Mouse (Mus musculus) CH12.LX (cell line): Measurements from ENCODE around the gene H2-Eb1. TPM values are rescaled to one million over a fixed set of nuclear protein-coding genes. Genes with fewer than 3 reads are reported as not detected.

Source experiments
- DNase-seq: peaks from one replicate; pipeline ENCODE4 v3.0.0-alpha.2; 2013; ENCODE audit errors: extremely low read depth
- H3K27ac ChIP-seq: 2 replicates; pipeline ENCODE4 v1.5.1; 2012; ENCODE audit warnings: low read depth, mild to moderate bottlenecking, control low read depth, moderate library complexity; ENCODE audit not compliant: insufficient read depth
- H3K27me3 ChIP-seq: replicated peaks from 2 replicates; pipeline ENCODE3; 2012; ENCODE audit warnings: inconsistent platforms
- H3K36me3 ChIP-seq, 2 experiments: replicated peaks in 1 of 2; 2 replicates each; pipeline versions ENCODE3 to v1.6.1; 2012; ENCODE audit warnings: inconsistent platforms in 1 of 2, low read length in 1 of 2, mild to moderate bottlenecking in 1 of 2, mixed read lengths in 1 of 2, moderate library complexity in 1 of 2; ENCODE audit not compliant: control insufficient read depth in 1 of 2, insufficient read depth in 1 of 2
- H3K4me1 ChIP-seq, 2 experiments: 2 replicates each; pipeline ENCODE4 v1.6.1; 2012; ENCODE audit warnings: inconsistent platforms in 1 of 2, moderate library complexity in 1 of 2; ENCODE audit not compliant: insufficient read depth in 2 of 2, control insufficient read depth in 1 of 2
- H3K4me2 ChIP-seq: 2 replicates; pipeline ENCODE4 v1.6.1; 2012; ENCODE audit warnings: low read depth, mild to moderate bottlenecking, control low read depth; ENCODE audit not compliant: poor library complexity, insufficient read depth, severe bottlenecking
- H3K4me3 ChIP-seq, 3 experiments: fragments of 150-350 bp in 1 of 3; sonication (generic) in 1 of 3; replicated peaks in 1 of 3; 2 replicates each; pipeline versions ENCODE3 to v1.5.1; 2011 to 2012; ENCODE audit warnings: low read depth in 2 of 3, low read length in 2 of 3, mild to moderate bottlenecking in 2 of 3, moderate library complexity in 2 of 3, control low read depth in 1 of 3, improper control_type of control experiment in 1 of 3, inconsistent platforms in 1 of 3, mixed read lengths in 1 of 3; ENCODE audit not compliant: poor library complexity in 1 of 3
- H3K79me2 ChIP-seq: replicated peaks from 2 replicates; pipeline ENCODE4 v1.6.1; 2012; ENCODE audit warnings: mild to moderate bottlenecking, moderate library complexity; ENCODE audit not compliant: control insufficient read depth, poor library complexity, insufficient read depth, severe bottlenecking; ENCODE audit errors: extremely low read depth
- H3K9ac ChIP-seq: 2 replicates; pipeline ENCODE4 v1.6.1; 2012; ENCODE audit warnings: low read depth, mild to moderate bottlenecking, control low read depth, moderate library complexity; ENCODE audit not compliant: insufficient read depth
- H3K9me3 ChIP-seq: replicated peaks from 2 replicates; pipeline ENCODE3; 2012; ENCODE audit warnings: low read length, inconsistent platforms, mixed read lengths
- CTCF ChIP-seq, 2 experiments: IDR thresholded peaks in 1 of 2; conservative IDR thresholded peaks in 1 of 2; 2 replicates each; pipeline ENCODE4 v1.5.1; 2011 to 2012; ENCODE audit warnings: low read depth in 2 of 2, low read length in 2 of 2, improper control_type of control experiment in 1 of 2, inconsistent platforms in 1 of 2, mild to moderate bottlenecking in 1 of 2, moderate library complexity in 1 of 2
- GABPA ChIP-seq: IDR thresholded peaks from 2 replicates; pipeline ENCODE4 v1.6.1; 2012; ENCODE audit warnings: low read depth, low read length, improper control_type of control experiment, inconsistent platforms; ENCODE audit not compliant: insufficient replicate concordance
- IRF4 ChIP-seq: IDR thresholded peaks from 2 replicates; pipeline ENCODE4 v1.6.1; 2014; ENCODE audit warnings: low read depth, mild to moderate bottlenecking, inconsistent platforms, low read length, improper control_type of control experiment
- KAT2A ChIP-seq: IDR thresholded peaks from 2 replicates; pipeline ENCODE4 v1.6.1; 2012; ENCODE audit warnings: low read length, improper control_type of control experiment, inconsistent platforms; ENCODE audit not compliant: insufficient replicate concordance
- MAFK ChIP-seq: IDR thresholded peaks from 2 replicates; pipeline ENCODE4 v1.6.1; 2011; ENCODE audit warnings: low read length, improper control_type of control experiment; ENCODE audit not compliant: insufficient replicate concordance
- MAZ ChIP-seq: IDR thresholded peaks from 2 replicates; pipeline ENCODE4 v1.6.1; 2012; ENCODE audit warnings: low read depth, mild to moderate bottlenecking, inconsistent platforms, low read length, improper control_type of control experiment, moderate library complexity
- MEF2A ChIP-seq: IDR thresholded peaks from 2 replicates; pipeline ENCODE4 v1.6.1; 2014; ENCODE audit warnings: low read depth, mild to moderate bottlenecking, inconsistent platforms, low read length, improper control_type of control experiment, borderline replicate concordance
- MXI1 ChIP-seq: IDR thresholded peaks from 2 replicates; pipeline ENCODE4 v1.6.1; 2011; ENCODE audit warnings: mild to moderate bottlenecking, low read depth, low read length, improper control_type of control experiment
- POLR2A ChIP-seq: IDR thresholded peaks from 2 replicates; pipeline ENCODE4 v1.6.1; 2011; ENCODE audit warnings: low read depth, mild to moderate bottlenecking, improper control_type of control experiment, low read length
- POLR2AphosphoS2 ChIP-seq: IDR thresholded peaks from 2 replicates; pipeline ENCODE4 v1.6.1; 2011; ENCODE audit warnings: low read depth, low read length, improper control_type of control experiment
- RCOR1 ChIP-seq: conservative IDR thresholded peaks from 2 replicates; pipeline ENCODE4 v1.6.1; 2012; ENCODE audit warnings: low read depth, mild to moderate bottlenecking, inconsistent platforms, low read length, improper control_type of control experiment
- TBP ChIP-seq: conservative IDR thresholded peaks from 2 replicates; pipeline ENCODE4 v1.6.1; 2011; ENCODE audit warnings: low read depth, low read length, improper control_type of control experiment
- TCF12 ChIP-seq: IDR thresholded peaks from 2 replicates; pipeline ENCODE4 v1.6.1; 2014; ENCODE audit warnings: low read depth, mild to moderate bottlenecking, inconsistent platforms, low read length, improper control_type of control experiment
- UBTF ChIP-seq: IDR thresholded peaks from 2 replicates; pipeline ENCODE4 v1.6.1; 2012; ENCODE audit warnings: low read depth, mild to moderate bottlenecking, inconsistent platforms, low read length, improper control_type of control experiment, moderate library complexity
- USF1 ChIP-seq: IDR thresholded peaks from 2 replicates; pipeline ENCODE4 v1.6.1; 2014; ENCODE audit warnings: low read depth, mild to moderate bottlenecking, inconsistent platforms, low read length, improper control_type of control experiment
- ZMIZ1 ChIP-seq: IDR thresholded peaks from 2 replicates; pipeline ENCODE4 v1.6.1; 2012; ENCODE audit warnings: low read depth, mild to moderate bottlenecking, inconsistent platforms, low read length, improper control_type of control experiment
- dilution Hi-C: fragments of 300-500 bp; cut with MboI; formaldehyde crosslinking; loops from 2 replicates; pipeline ENCODE4 v1.14.3; 2020; ENCODE audit warnings: low sequenced_read_pairs; ENCODE audit not compliant: extremely low pct_unique_long_range_greater_than_20kb, extremely low pct_ligation_motif_present
- in situ Hi-C: fragments of 300-500 bp; cut with MboI; formaldehyde crosslinking; loops from 3 replicates; pipeline ENCODE4 v1.14.3; 2019; ENCODE audit warnings: low sequenced_read_pairs, low pct_ligation_motif_present, low pct_unique_long_range_greater_than_20kb, mixed read lengths
- polyA plus RNA-seq: library from polyadenylated mRNA; unstranded; fragments of >175 nt; gene quantifications from 2 replicates; pipeline ENCODE4 v1.2.1, GENCODE M21; 2012; ENCODE audit warnings: low read depth; ENCODE audit not compliant: insufficient read length
- total RNA-seq, 2 experiments: library from RNA; depleted of rRNA; stranded (reverse); fragments of 300-350 nt in 1 of 2; fragments of >200 nt in 1 of 2; gene quantifications; 2 replicates each; pipeline ENCODE4 v1.2.3; 2012 to 2014

The H2-Eb1 gene
- total and polyA plus RNA-seq, 3 experiments = 511 to 898 (median 629) TPM

DNA sequence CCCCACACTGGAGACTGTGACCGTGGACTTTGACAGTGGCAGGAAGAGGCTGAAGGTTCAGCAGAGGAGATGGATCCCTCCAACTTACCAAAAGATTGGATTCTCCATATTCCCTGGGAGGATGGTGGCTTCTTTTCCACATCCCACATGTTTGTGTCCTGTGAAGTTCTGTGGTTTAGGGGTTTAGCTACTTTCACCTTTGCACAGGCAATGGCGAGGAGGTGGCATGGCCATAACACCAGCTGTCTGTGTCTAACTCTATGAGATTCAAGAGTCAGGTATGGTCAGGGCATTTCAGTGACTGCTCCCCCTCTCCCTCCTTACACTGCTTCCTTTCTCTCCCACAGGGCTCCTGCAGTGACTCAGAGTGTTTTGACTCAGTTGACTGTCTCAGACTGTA is 36.9 kb upstream of the H2-Eb1 start:
- TF ChIP-seq TCF12 (no peak), POLR2A (no peak), MAFK (no peak), GABPA (no peak)
- Histone ChIP-seq H3K27ac (no peak overlapping the region), H3K4me2 (no peak overlapping the region), H3K9me3 (no peaks in the 10 kb centered on the region), H3K79me2 (peaks cover 6% of the 10 kb centered on the region; the same call in 1 of the 2 replicates), H3K4me1 (peaks cover 0 to 19% of the 10 kb centered on the region in 2 experiments; a peak in 2 of 4 replicates), H3K27me3 (no peaks in the 10 kb centered on the region), H3K4me3 (no peak overlapping the region), H3K9ac (no peak overlapping the region), H3K36me3 (peaks cover 21 to 52% of the 10 kb centered on the region in 2 experiments)
- dilution Hi-C loops (no loop called here), in situ Hi-C loops (no loop called here)
- DNase-seq = no peak

DNA sequence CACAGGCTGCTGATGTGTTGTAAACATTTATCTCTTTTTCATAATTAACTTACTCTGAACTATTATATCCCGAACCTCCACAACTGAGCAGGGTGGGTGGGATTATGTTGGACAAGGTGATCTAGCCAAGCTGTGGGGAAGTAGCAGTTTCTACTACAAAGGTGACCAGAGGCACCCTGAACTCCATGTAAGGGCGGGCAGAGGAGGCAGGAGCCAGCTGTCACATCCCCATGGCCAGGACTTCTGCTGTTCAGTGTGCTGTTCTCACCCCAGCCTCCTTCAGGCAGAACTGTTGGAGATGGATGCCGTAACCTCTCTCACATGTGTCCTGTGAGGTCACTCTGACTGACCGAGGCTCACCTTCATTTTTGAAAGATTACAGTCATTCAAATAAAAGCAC is 35.9 kb upstream of the H2-Eb1 start:
- Histone ChIP-seq H3K4me3 (no peak overlapping the region), H3K27ac (no peak overlapping the region), H3K36me3 (peaks cover 21 to 49% of the 10 kb centered on the region in 2 experiments), H3K27me3 (no peaks in the 10 kb centered on the region), H3K4me2 (no peak overlapping the region), H3K9me3 (no peaks in the 10 kb centered on the region), H3K4me1 (peaks cover 0 to 19% of the 10 kb centered on the region in 2 experiments; a peak in 2 of 4 replicates), H3K9ac (no peak overlapping the region), H3K79me2 (no peaks in the 10 kb centered on the region)
- no peak for TF ChIP-seq MEF2A
- no peak for TF ChIP-seq POLR2AphosphoS2
- no peak for TF ChIP-seq CTCF (conservative IDR thresholded peaks at IDR 0.05 in 1 of 2, IDR thresholded peaks at IDR 0.05 in 1 of 2; ENCODE audit: low read depth in 2 of 2, low read length in 2 of 2)
- no peak for TF ChIP-seq RCOR1
- TF ChIP-seq TBP = no peak
- no peak for TF ChIP-seq UBTF
- no peak for TF ChIP-seq POLR2A
- no peak for TF ChIP-seq USF1
- TF ChIP-seq IRF4 = no peak
- dilution Hi-C loops = no loop called here
- DNase-seq = no peak
- in situ Hi-C loops = no loop called here

GRCm38 (mm10) chr17:34270230-34270629 is 35.4 kb upstream of the H2-Eb1 start:
- Histone ChIP-seq H3K79me2 (no peaks in the 10 kb centered on the region), H3K9ac (no peak overlapping the region), H3K4me3 (no peak overlapping the region), H3K27ac (no peak overlapping the region), H3K9me3 (no peaks in the 10 kb centered on the region), H3K27me3 (no peaks in the 10 kb centered on the region), H3K4me2 (no peak overlapping the region), H3K36me3 (peaks cover 21 to 45% of the 10 kb centered on the region in 2 experiments), H3K4me1 (peaks cover 0 to 19% of the 10 kb centered on the region in 2 experiments; a peak in 2 of 4 replicates)
- TF ChIP-seq KAT2A (no peak), POLR2AphosphoS2 (no peak), MAZ (no peak), MXI1 (no peak), ZMIZ1 (no peak), IRF4 (no peak), POLR2A (no peak), TBP (no peak)
- in situ Hi-C loops (no loop called here), dilution Hi-C loops (no loop called here)
- DNase-seq = no peak
